Mouse (Mus musculus): ENCODE measurements around the gene Dph2. TPM values are rescaled to one million over a fixed set of nuclear protein-coding genes. Genes with fewer than 3 reads are reported as not detected.

Dph2 gene
- total and polyA plus RNA-seq, 3 experiments: 25.2 to 27.2 TPM; not detected in 1

GRCm38 (mm10) chr4:117873615-117874014 is 18.2 kb downstream of the Dph2 start:
- H3K4me3 ChIP-seq (ENCODE audit: control insufficient read depth in 1 of 2, insufficient read depth in 1 of 2, low read depth in 2 of 2, low read length in 2 of 2): no peak overlapping the region
- no peaks in the 10 kb centered on the region; a peak in 1 of 4 replicates for H3K36me3 ChIP-seq (ENCODE audit: control insufficient read depth in 1 of 2, insufficient read depth in 2 of 2, low read length in 2 of 2)
- TF ChIP-seq MAZ (IDR thresholded peaks at IDR 0.05; ENCODE audit: low read depth, low read length) (no peak), TAL1 (IDR thresholded peaks at IDR 0.05; ENCODE audit: low read length) (no peak), UBTF (IDR thresholded peaks at IDR 0.05; ENCODE audit: borderline replicate concordance, insufficient read depth, low read depth, low read length) (no peak), MAFK (IDR thresholded peaks at IDR 0.05; ENCODE audit: borderline replicate concordance, low read depth, low read length) (no peak), E2F4 (IDR thresholded peaks at IDR 0.05; ENCODE audit: borderline replicate concordance, low read depth, low read length) (no peak), KAT2A (conservative IDR thresholded peaks at IDR 0.05; ENCODE audit: low read depth, low read length) (no peak)
- no peak for DNase-seq (ENCODE audit: low read depth, low spot score)
- H3K9me3 ChIP-seq (replicated peaks; ENCODE audit: insufficient read depth, low read length): no peaks in the 10 kb centered on the region
- H3K9ac ChIP-seq (ENCODE audit: control insufficient read depth, low read depth, low read length, poor library complexity, severe bottlenecking): no peak overlapping the region
- H3K27me3 ChIP-seq (ENCODE audit: control insufficient read depth in 1 of 2, insufficient read depth in 2 of 2, low read length in 2 of 2): no peaks in the 10 kb centered on the region
- H3K27ac ChIP-seq (ENCODE audit: control insufficient read depth, low read depth, low read length): no peak overlapping the region
- H3K79me2 ChIP-seq (ENCODE audit: control insufficient read depth, insufficient read depth, low read length, poor library complexity): no peaks in the 10 kb centered on the region
- H3K4me1 ChIP-seq (ENCODE audit: control insufficient read depth in 1 of 2, insufficient read depth in 2 of 2, low read length in 2 of 2): no peaks in the 10 kb centered on the region

GRCm38 (mm10) chr4:117872471-117872886 is 19.4 kb downstream of the Dph2 start, which contains the start of gene Ccdc24:
TSS of gene Ccdc24 (minus strand) at chr4:117872557.
- Histone ChIP-seq H3K4me1 (ENCODE audit: control insufficient read depth in 1 of 2, insufficient read depth in 2 of 2, low read length in 2 of 2) (no peaks in the 10 kb centered on the region), H3K27ac (ENCODE audit: control insufficient read depth, low read depth, low read length) (no peak within 1 kb of the TSS), H3K4me3 (ENCODE audit: control insufficient read depth in 1 of 2, insufficient read depth in 1 of 2, low read depth in 2 of 2, low read length in 2 of 2) (no peak within 1 kb of the TSS)

GRCm38 (mm10) chr4:117871787-117872186 is 20.0 kb downstream of the Dph2 start:
- TF ChIP-seq MYC (IDR thresholded peaks at IDR 0.05; ENCODE audit: low read depth, low read length): no peak
- no peak for TF ChIP-seq USF2 (IDR thresholded peaks at IDR 0.05; ENCODE audit: borderline replicate concordance in 1 of 2, insufficient read depth in 1 of 2, low read depth in 1 of 2, low read length in 2 of 2)
- TF ChIP-seq ZC3H11A (IDR thresholded peaks at IDR 0.05; ENCODE audit: low read depth, low read length): no peak
- TF ChIP-seq MAX (IDR thresholded peaks at IDR 0.05; ENCODE audit: low read length): no peak
- TF ChIP-seq POLR2AphosphoS5 (IDR thresholded peaks at IDR 0.05; ENCODE audit: borderline replicate concordance, low read depth, low read length): no peak
- no peak for TF ChIP-seq RCOR1 (IDR thresholded peaks at IDR 0.05; ENCODE audit: low read depth, low read length)
- Histone ChIP-seq H3K9ac (ENCODE audit: control insufficient read depth, low read depth, low read length, poor library complexity, severe bottlenecking) (no peak overlapping the region), H3K4me3 (ENCODE audit: control insufficient read depth in 1 of 2, insufficient read depth in 1 of 2, low read depth in 2 of 2, low read length in 2 of 2) (no peak overlapping the region), H3K79me2 (ENCODE audit: control insufficient read depth, insufficient read depth, low read length, poor library complexity) (no peaks in the 10 kb centered on the region), H3K27ac (ENCODE audit: control insufficient read depth, low read depth, low read length) (no peak overlapping the region), H3K27me3 (ENCODE audit: control insufficient read depth in 1 of 2, insufficient read depth in 2 of 2, low read length in 2 of 2) (no peaks in the 10 kb centered on the region), H3K4me1 (ENCODE audit: control insufficient read depth in 1 of 2, insufficient read depth in 2 of 2, low read length in 2 of 2) (no peaks in the 10 kb centered on the region), H3K9me3 (replicated peaks; ENCODE audit: insufficient read depth, low read length) (no peaks in the 10 kb centered on the region), H3K36me3 (ENCODE audit: control insufficient read depth in 1 of 2, insufficient read depth in 2 of 2, low read length in 2 of 2) (no peaks in the 10 kb centered on the region; a peak in 1 of 4 replicates)
- DNase-seq (ENCODE audit: low read depth, low spot score): no peak

More at GRCm38 (mm10) chr4:117872471-117872886, 19.4 kb downstream of the Dph2 start, which contains the start of gene Ccdc24:
- no peaks in the 10 kb centered on the region for H3K79me2 ChIP-seq (ENCODE audit: control insufficient read depth, insufficient read depth, low read length, poor library complexity)
- H3K27me3 ChIP-seq (ENCODE audit: control insufficient read depth in 1 of 2, insufficient read depth in 2 of 2, low read length in 2 of 2): no peaks in the 10 kb centered on the region
- TF ChIP-seq MXI1 (IDR thresholded peaks at IDR 0.05; ENCODE audit: low read depth, low read length) (no peak), TAL1 (IDR thresholded peaks at IDR 0.05; ENCODE audit: low read length) (no peak), RAD21 (IDR thresholded peaks at IDR 0.05; ENCODE audit: low read depth, low read length) (no peak), CHD1 (IDR thresholded peaks at IDR 0.05; ENCODE audit: low read depth, low read length) (no peak), CHD2 (IDR thresholded peaks at IDR 0.05; ENCODE audit: low read length) (no peak), MEF2A (IDR thresholded peaks at IDR 0.05; ENCODE audit: extremely low read depth, insufficient replicate concordance, low read depth, low read length, poor library complexity, severe bottlenecking) (no peak), NRF1 (IDR thresholded peaks at IDR 0.05; ENCODE audit: insufficient read depth, low read depth, low read length, poor library complexity, severe bottlenecking) (no peak), ZNF384 (IDR thresholded peaks at IDR 0.05; ENCODE audit: low read depth, low read length) (no peak), POLR2A (IDR thresholded peaks at IDR 0.05; ENCODE audit: control insufficient read depth in 1 of 2, insufficient read depth in 1 of 2, low read depth in 1 of 2, low read length in 2 of 2, poor library complexity in 1 of 2) (no peak), USF1 (IDR thresholded peaks at IDR 0.05; ENCODE audit: low read depth, low read length) (no peak), TBP (IDR thresholded peaks at IDR 0.05; ENCODE audit: low read depth, low read length) (no peak), MAX (IDR thresholded peaks at IDR 0.05; ENCODE audit: low read length) (no peak), HCFC1 (IDR thresholded peaks at IDR 0.05; ENCODE audit: low read depth, low read length) (no peak), GABPA (IDR thresholded peaks at IDR 0.05; ENCODE audit: low read depth, low read length) (no peak)
- DNase-seq (ENCODE audit: low read depth, low spot score): no peak
- H3K9ac ChIP-seq (ENCODE audit: control insufficient read depth, low read depth, low read length, poor library complexity, severe bottlenecking): no peak within 1 kb of the TSS
- H3K36me3 ChIP-seq (ENCODE audit: control insufficient read depth in 1 of 2, insufficient read depth in 2 of 2, low read length in 2 of 2): no peaks in the 10 kb centered on the region; a peak in 1 of 4 replicates
- no peaks in the 10 kb centered on the region for H3K9me3 ChIP-seq (replicated peaks; ENCODE audit: insufficient read depth, low read length)
